Mouse (Mus musculus): ENCODE data around the gene Rpl41.
"Not testable (repeated sequence)": the region's sequence is repeated elsewhere in the genome, so short reads cannot be mapped to it uniquely, and the experiment has no call there.

The Rpl41 gene

DNA sequence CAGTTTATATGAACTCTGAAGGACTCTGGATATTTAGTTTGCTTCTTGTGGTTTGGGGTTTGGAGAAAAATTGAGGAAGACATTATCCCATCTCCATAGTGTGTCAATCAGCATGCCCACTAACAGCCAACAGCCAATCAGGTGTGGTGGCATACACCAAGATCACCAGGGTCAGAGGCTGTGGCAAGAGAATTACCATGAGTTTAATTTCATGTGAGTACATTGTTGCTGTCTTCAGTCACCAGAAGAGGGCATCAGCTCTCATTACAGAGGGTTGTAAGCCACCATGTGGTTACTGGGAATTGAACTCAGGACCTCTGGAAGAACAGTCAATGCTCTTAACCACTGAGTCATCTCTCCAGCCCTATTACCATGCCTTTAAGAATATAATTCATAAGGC is 7.2 kb upstream of the Rpl41 start:
- in situ Hi-C loops (cut with MboI, MseI), result no loop called here

DNA sequence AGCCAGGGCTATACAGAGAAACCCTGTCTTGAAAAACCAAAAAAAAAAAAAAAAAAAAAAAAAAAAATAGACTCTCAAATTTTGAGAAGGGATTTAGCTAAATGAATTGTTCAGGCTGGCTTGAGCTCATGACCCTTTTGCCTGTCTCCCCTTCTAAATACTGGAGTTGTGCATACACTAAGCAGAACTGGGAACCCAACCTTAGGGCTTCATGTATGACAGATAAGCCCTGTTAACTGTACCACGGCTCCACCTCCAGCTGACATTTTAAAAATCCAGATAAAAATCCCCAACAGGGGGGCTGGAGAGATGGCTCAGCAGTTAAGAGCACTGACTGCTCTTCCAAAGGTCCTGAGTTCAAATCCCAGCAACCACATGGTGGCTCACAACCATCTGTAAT is 6.5 kb upstream of the Rpl41 start:
- in situ Hi-C loops (cut with MboI, MseI), result not testable (repeated sequence)

DNA sequence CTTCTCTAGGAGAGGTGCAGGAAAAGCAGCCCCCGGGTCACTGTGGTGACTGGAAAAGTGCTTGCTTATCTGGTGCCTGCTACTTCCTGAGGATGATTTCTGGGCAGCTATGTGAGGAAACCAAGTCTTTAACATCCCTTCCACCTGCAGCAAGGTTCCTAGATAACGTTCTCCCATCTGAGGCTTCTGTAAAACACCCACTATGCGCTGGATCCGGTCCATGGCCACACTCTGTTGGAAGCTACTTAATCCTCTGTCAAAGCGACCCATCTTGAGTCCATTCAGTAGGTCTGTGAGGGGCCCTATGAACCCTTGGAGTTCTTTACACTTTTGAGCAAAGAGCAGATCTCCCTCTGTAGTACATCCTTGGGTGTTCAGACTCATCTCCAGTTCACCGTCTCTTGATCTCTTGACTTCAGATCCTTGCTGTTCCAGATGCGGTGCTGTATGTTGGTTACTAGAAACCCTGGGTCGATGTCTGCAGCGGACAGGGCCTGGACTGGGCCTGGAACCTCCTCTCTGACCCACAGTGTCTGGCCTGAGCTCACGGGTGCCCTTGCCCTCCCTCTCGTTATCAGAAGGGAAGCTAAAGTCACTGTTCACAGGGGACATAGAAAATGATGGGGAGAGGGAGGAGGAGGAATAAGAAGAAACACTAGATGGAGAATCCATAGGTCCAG is 1.2 kb upstream of the Rpl41 start:
- in situ Hi-C loops (cut with MboI, MseI), result not testable (repeated sequence)

DNA sequence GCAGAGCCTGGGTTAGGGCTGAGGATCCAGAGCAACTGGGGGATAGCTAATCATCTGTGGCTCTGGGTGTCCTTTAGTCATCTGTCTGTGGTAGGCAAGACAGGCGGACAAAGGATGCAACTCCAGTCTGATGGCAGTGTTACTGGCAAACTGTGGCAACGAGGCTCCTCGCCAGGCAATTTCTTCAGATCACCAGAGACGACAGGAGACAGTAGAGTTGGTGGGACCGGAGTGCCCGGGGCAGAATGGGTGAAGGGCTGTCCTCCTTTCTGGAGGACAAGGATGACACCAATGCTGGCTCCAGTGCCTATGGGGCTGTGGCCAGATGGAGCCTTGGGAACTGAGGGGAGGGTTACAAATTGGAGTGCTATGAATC is 565 bp upstream of the Rpl41 start:
- in situ Hi-C loops (cut with MboI, MseI), result not testable (repeated sequence)

DNA sequence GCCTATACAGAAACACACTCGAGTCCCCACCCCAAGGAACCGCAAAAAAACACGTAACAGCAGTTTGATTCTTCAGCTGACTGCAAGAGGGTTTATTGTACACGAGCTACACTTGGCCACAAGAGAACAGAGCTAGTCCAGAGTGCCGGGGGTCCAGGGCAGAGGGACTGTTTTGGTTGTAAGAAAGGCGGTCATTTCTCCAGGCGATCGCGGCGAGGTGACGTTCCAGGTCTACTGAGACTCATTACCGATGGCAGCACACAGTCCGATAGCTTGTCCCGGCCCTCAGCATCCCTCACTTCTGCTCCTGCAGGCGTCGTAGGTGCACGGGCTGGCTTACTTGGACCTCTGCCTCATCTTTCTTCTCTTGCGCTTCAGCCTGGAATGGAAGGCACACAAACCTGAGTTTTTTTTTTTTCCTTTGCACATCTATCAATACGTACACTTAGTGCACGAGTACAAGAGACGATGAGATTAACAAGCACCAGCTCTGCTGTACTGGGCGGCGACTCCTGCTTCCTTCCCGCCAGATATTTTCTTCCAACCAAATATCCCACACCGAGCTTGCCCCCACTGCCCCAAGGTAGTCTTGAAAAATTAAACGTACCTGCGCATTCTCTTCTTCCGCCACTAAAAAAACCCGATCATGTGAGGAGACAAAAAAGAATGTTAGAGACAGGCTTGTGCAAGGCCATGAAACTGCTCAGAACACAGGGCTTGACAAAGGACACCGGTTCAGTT is 884 bp downstream of the Rpl41 start:
- in situ Hi-C loops (cut with MboI, MseI), result not testable (repeated sequence)

DNA sequence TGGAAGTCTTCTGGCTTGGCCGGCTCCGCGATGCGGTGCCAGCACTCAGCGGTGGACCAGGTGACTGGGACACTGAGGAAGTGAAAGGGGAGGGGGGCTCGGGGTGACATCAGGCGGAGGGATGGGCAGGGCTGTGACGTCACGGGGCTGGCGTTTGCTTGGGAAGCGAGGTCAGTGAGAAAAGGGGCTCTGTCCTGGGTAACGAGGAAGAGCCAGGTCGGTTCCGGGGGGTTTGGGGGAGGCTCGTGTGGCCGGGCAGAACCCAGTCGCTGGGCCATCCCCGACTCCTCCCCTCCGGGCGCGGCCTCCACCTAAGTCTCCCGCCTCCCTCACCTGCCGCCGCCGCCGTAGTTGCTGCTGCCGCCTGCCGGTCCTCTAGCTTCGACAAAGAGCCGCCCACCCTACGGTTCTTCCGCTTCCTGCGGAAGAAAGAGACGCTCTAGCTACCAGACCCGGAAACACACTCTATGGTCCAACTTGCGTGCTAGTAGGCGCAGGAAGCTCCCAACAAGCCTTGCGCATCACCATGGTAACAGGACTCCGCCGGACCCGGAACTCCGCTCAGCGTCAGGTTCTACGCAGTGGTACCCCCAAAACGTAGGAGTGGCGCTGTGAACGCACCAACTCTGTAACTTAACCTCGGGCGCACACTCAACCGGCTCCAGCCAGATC is 1.6 kb downstream of the Rpl41 start, which contains the start of gene Zc3h10:
Zc3h10 (minus strand) TSS at position 414 of the 672 bp plus-strand sequence.
- in situ Hi-C loops (cut with MboI, MseI), result no loop called here

DNA sequence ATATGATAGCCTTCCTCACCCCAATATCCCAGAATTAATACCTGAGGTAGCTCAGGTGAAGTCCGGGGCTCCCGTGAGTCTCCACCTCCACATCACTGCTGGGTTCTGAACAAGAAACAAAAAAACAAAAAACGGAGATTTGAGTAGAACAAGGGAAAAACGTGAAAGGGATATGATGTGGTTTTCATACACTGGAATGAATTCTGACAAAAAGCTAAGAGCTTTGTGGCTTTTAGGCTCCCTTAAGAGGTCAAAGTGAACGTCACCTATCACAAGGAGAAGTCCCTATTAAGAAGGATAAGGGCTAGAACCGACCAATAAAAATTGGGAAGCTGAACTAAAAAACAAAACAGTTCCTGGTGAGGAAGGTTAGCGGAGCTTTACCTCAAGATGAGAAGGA is 2.3 kb downstream of the Rpl41 start:
- in situ Hi-C loops (cut with MboI, MseI), result no loop called here

DNA sequence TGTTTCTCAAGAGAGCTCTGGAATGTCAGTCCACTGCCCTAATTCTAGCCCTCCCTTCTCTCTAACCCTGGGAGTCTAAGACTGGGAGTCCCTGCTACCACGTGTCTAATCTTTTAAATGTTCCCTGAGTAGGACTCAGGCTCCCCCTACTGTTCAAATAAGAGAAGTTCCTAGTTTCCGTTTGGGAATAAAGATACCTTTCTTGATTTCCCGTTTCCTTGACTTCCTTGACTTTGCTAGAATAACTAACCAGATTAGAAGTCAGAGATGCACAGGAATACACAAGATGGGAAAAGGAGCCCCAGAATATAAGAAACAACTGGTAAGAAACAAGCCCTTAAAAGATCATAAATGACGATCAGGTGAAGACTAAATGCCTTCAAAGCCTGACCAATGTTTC is 2.7 kb downstream of the Rpl41 start:
- in situ Hi-C loops (cut with MboI, MseI), result no loop called here

DNA sequence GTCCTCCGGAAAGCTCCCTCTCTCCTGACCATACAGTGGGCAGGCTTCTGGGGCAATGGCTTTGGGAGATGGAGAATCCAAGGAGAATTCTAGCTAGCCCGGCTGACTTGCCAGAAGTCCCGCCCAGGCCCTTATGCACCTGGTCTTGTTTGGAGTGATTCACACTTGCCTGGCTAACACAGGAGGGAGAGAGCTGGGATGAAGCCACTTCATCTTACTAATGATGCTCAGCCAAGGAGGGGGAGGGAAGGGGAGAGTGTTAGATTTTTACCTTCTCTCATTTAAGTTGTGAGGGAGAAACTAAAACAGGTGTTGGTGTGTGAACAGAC is 3.6 kb downstream of the Rpl41 start:
- in situ Hi-C loops (cut with MboI, MseI), result no loop called here

DNA sequence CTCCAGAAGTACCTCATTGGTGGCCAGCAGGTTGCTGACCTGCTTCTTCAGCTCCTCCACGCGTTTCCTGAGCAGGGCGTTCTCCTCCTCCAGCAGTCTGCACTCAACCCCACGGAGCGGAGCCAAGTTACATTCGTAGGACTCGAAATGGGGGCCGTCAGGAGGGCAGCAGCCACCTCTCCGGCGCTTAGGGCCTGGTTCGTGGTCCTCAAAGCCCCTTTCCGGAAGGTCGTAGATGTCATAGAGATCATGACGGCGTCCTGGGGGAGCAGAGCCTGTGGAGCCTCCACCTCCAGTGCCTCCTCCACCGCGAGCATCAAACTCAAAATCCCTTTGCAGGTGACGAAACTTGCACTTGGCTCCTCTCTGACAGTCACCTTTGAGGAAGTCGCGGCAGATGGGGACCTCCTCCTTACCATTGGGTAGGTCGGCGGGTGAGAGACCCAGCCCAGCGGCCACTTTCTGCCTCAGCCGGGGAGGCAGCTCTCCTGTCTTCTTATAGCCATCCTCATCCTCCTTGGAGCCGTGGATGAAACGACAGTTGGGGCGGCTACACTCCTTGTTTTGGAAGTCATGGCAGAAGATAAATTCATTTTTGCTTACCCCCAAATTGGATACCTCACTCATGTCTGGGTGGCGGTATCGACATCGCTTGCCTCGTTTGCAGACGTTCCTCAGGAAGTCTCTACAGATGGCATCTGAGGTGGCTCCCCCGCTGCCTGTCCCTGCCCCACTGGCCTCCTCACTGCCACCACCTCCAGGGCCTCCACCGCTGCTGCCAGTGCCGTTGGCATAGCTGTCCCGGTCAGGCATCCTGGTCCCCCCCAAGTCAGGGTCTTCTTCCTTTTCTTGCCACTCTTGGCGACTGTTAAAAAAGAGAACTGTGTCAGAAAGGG is 4.2 kb downstream of the Rpl41 start:
- in situ Hi-C loops (cut with MboI, MseI), result no loop called here

DNA sequence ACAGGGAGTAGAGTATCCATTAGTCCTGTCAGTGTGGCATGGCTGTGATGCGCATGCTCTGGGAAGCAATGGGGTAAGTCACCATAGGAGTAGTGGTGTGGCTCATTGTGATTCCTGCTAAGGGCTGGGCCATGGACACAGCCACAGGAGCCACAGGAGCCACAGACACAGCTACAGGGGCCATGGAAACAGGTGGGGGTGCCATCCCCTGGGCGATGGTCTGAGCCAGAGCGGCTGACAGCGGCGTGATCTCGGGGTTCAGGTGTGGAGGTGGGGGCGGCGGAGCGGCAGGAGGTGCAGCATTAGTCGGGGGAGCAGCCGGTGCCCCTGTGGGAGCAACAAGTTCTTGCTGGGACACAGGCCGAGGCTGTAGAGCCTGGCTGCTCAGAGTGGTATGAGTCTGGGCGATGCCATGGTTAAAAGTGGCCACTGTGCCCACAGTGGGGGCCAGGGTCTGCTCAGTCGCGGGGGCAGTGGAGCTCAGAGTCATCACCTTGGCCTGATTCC is 4.9 kb downstream of the Rpl41 start:
- in situ Hi-C loops (cut with MboI, MseI), result no loop called here

DNA sequence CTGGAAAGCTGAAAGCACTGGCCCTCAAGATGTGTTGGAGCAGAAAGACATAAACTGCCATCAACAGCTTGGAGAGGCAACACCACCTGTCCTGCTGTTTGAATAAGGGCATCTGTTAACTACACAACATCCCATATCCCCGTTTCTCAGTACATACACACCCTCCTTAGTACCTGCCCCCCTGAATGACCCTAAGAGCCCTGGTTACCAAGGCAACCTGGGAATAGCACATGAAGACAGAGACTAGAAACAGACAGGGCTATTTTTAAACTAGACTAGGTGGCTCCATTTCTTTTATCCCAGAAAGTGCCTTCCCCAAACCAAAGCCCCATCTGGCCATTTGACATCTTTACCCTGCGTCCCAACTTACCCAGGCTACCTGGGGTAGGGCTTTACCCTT is 6.0 kb downstream of the Rpl41 start:
- in situ Hi-C loops (cut with MboI, MseI), result no loop called here

DNA sequence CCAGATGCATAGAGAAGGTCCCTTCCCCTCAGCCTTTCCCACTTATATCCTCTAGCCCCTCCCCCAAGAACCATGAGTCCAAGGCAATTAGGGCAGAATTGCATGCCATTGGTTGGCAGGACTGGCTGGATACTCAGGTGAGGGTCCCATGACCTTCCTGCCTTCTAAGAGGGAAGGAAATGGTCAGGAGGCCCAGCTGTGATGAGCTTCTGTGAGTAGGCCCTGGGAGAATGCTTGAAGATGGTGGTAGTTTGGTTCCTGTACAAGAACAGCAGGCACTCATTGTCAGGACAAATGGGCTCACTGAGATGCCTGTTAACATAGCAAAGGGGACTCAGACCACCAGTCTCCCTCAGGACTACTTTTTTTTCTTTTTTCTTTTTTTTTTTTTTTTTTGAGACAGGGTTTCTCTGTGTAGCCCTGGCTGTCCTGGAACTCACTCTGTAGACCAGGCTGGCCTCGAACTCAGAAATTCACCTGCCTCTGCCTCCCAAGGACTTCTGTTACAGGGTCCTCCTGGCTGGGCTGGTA is 10.7 kb downstream of the Rpl41 start:
- in situ Hi-C loops (cut with MboI, MseI), result no loop called here

DNA sequence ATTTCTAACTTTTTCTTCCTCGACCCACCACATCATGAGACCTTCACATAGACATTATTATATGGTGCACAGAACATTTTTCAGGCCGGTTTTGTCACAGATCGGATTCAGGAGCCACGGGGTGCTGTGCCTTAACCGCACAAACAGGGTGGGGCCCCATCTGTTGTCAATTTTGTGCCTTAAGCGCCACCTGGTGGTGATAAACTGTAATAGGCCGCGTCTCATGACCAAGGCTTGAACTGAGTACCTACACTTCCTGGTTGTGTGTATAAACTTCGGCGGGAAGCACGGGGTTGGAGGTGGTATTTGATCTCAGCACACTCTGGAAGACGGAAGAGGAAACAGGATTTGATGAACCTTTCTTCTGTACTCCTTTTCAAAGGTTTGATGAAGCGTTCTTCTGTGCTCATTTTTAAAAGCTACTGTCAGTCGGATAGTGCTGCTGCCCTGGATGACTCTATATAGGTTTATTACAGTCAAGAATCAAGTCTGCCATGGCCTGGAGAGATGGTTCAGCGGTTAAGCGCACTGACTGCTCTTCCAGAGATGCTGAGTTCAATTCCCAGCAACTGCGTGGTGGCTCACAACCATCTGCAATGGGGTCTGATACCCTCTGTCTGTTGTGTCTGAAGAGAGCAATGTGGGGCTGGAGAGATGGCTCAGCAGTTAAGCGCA is 12.7 kb downstream of the Rpl41 start:
- in situ Hi-C loops (cut with MboI, MseI), result no loop called here

DNA sequence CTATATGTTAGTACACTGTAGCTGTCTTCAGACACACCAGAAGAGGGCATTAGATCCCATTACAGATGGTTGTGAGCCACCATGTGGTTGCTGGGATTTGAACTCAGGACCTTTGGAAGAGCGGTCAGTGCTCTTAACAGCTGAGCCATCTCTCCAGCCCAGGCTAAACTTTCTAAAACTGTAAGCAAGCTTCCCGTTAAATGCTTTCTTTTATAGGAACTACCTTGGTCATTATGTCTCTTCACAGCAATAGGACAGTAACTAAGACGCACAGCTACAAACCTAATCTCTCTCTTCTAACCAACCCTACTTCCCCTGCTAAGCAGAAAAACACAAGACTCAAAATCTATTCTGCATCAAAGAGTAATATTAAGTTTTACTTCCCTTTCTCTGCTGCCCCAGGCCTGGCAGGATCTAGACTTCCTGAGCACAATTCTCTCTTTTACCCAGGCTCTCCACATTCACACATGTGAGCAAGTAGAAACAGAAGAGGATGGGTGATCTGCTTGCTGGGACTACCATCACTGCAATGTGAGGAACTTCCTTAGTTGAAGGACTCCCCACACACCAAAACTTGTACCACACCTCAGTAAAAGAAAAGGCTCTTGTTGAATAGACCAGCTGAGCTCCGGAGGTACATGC is 13.4 kb downstream of the Rpl41 start:
- in situ Hi-C loops (cut with MboI, MseI), result no loop called here

DNA sequence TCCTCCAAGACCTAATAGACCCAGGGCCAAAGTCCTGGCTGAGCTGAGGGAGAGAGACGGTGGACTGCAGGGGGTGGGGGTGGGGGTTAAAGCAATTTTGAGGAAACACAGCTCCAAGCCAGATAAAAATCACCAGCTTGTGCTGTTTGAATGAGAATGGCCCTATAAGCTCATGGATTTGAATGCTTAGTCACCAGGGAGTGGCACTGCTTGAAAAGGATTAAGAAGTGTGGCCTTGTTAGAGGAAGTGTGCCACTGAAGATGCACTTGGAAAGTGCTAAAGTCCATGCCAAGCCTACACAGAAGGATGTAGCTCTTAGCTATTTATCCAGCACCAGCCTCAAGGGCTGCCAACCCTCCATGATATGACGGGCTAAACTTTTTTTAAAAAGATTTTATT is 13.9 kb downstream of the Rpl41 start:
- in situ Hi-C loops (cut with MboI, MseI), result no loop called here

DNA sequence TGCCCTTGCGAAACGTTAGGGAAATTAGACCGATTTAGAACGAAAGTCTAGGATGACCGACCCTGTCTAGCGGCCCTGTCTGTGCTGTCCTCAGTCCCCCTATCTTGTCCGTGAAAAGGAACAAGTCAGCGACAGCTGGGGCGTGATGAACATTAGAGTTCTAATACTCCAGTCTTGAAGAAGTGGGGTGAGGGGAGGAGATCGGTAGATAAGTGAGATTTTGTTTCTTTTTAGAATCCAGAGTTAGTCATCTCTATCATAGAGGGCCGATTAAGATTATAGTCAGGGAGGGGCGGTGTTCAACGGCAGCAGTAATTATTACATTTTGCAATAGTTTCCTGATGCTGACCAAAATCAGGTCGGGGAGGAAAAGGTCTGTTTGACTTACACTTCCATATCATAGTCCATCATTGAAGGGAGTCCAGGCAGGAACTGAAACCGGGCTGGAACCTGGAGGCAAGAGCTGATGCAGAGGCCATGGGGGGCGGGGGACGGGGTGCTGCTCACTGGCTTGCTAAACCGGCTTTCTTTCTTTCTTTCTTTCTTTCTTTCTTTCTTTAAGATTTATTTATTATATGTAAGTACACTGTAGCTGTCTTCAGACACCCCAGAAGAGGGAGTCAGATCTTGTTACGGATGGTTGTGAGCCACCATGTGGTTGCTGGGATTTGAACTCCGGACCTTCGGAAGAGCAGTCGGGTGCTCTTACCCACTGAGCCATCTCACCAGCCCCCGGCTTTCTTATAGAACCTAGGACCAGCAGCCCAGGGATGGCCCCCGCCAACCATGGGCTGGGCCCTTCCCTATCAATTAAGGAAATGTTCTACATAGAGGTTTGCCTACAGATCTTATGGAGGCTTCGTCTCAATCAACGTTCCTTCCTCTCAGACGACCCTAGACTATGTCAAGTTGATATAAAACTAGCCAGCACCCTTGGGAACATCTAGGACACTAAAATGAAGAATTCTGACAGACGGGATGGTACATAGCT is 22.4 kb downstream of the Rpl41 start:
- in situ Hi-C loops (cut with MboI, MseI), result no loop called here

DNA sequence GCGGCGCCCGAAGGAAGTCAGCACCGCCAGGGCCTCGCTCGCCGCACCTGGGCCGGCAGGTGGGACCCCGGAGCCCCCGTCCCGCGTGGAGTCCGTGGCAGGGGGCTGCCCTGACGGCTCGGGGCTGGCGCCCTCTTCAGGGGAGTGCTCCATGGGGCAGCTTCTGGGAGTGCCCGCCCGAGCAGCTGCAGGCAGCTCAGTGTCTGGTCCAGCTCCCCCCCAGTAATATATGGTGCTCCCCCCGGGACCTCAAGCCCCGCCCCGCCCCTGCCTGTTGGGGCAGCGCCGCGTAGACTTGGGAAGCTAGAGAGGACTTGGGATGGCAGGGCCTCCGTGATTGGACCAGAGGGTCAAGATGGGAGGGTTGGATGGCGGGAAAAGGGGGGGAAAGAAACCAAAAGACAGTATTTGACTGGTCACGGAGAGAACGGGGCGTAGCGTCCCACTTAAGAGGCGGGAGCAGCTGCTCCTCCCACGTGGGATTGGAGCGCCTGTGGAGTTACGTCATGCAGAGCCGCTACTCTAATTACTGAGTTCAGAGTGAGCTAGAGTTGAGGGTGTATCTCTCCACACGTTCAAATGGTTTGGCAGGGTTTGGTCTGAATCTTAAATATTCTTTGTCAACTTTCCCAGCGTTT is 23.3 kb downstream of the Rpl41 start, which contains the start of gene Esyt1:
Esyt1 (minus strand) TSS at position 201 of the 638 bp plus-strand sequence.
- in situ Hi-C loops (cut with MboI, MseI), result no loop called here

Data from T-helper 1 cell (primary cell).